Mouse (Mus musculus) kidney, embryonic 15.5 days (tissue): Measurements from ENCODE around the gene Ckap4. TPM values are rescaled to one million over a fixed set of nuclear protein-coding genes. Genes with fewer than 3 reads are reported as not detected.
A peak's percentile ranks its signal among the peaks of the same experiment; 100 is the strongest.

Experiments used
- ATAC-seq: fragments of 200-750 bp; cut with Nextera tagmentation; replicated peaks from 2 replicates; pipeline ENCODE4 v1.8.0; 2017; ENCODE audit warnings: moderate TSS enrichment; ENCODE audit not compliant: low FRiP score
- H3K27ac ChIP-seq: fragments of 300-500 bp; sonication (generic); 2 replicates; pipeline ENCODE4 v1.5.1; 2015; ENCODE audit warnings: mild to moderate bottlenecking, inconsistent platforms
- H3K27me3 ChIP-seq: fragments of 300-500 bp; sonication (generic); 2 replicates; pipeline ENCODE4 v1.6.1; 2015; ENCODE audit warnings: inconsistent platforms
- H3K36me3 ChIP-seq: fragments of 300-500 bp; sonication (generic); 2 replicates; pipeline ENCODE4 v1.6.1; 2015; ENCODE audit warnings: inconsistent platforms
- H3K4me1 ChIP-seq: fragments of 300-500 bp; sonication (generic); 2 replicates; pipeline ENCODE4 v1.6.1; 2015; ENCODE audit warnings: inconsistent platforms
- H3K4me2 ChIP-seq: fragments of 300-500 bp; sonication (generic); 2 replicates; pipeline ENCODE4 v1.6.1; 2015; ENCODE audit warnings: moderate library complexity, mild to moderate bottlenecking, inconsistent platforms
- H3K4me3 ChIP-seq: fragments of 300-500 bp; sonication (generic); replicated peaks from 2 replicates; pipeline ENCODE4 v1.5.1; 2015; ENCODE audit warnings: mild to moderate bottlenecking, inconsistent platforms
- H3K9ac ChIP-seq: fragments of 300-500 bp; sonication (generic); 2 replicates; pipeline ENCODE4 v1.6.1; 2015; ENCODE audit warnings: mild to moderate bottlenecking, inconsistent platforms
- H3K9me3 ChIP-seq: fragments of 300-500 bp; sonication (generic); replicated peaks from 2 replicates; pipeline ENCODE4 v1.6.1; 2016; ENCODE audit warnings: inconsistent platforms
- WGBS: fragments of 180-500 bp; shearing (Covaris S2); methylation state at CpG from one replicate; pipeline ENCODE4 v1.1.7; 2015; ENCODE audit warnings: mixed read lengths; 5-methylcytosine and 5-hydroxymethylcytosine counted together
- polyA plus RNA-seq: library from polyadenylated mRNA; unstranded; fragments of >200 nt; fragmentation: Nextera tagmentation; extraction: Ambion mirVana; gene quantifications from 2 replicates; pipeline ENCODE4 v1.2.1, GENCODE M21; 2015

Gene Ckap4
- polyA plus RNA-seq, 1 experiment from 2014 or later, result 89.9 TPM

GRCm38 (mm10) chr10:84562567-84563554 is 29.0 kb upstream of the Ckap4 start:
- Histone ChIP-seq H3K4me2 (no peak overlapping the region), H3K9me3 (peaks cover 5% of the 10 kb centered on the region; the same call in 1 of the 2 replicates), H3K36me3 (no peaks in the 10 kb centered on the region), H3K27ac (no peak overlapping the region), H3K4me1 (peaks cover 5% of the 10 kb centered on the region; the same call in 1 of the 2 replicates), H3K4me3 (no peak overlapping the region), H3K27me3 (no peaks in the 10 kb centered on the region), H3K9ac (no peak overlapping the region)
- WGBS, result 65% methylated on average over 13 of the region's 13 CpGs
- ATAC-seq, result peak; percentile 80

DNA sequence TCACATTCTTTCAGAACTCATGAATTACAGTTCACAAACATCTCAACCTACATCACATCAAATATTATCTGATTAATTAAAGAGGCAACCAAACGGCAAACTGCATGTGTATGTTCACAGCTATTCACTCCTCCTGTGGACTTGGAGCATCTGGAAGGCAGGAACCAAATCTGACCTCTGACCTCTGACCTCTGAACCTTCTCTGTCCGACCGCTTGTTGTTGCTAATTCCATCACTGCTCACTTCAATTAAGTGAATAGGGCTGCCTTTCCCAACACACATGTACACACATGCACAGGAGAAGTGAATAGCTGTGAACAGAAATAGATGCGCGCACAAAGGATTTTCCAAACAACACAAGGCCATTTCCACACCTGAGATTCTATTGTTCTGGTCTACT is 28.3 kb upstream of the Ckap4 start:
- Histone ChIP-seq H3K4me1 (peaks cover 5% of the 10 kb centered on the region; the same call in 1 of the 2 replicates), H3K36me3 (no peaks in the 10 kb centered on the region), H3K4me2 (no peak overlapping the region), H3K27me3 (no peaks in the 10 kb centered on the region), H3K9me3 (peaks cover 5% of the 10 kb centered on the region; the same call in 1 of the 2 replicates), H3K27ac (no peak overlapping the region), H3K9ac (no peak overlapping the region), H3K4me3 (no peak overlapping the region)
- 69% methylated on average over 5 of the region's 5 CpGs for WGBS
- ATAC-seq, result no peak

DNA sequence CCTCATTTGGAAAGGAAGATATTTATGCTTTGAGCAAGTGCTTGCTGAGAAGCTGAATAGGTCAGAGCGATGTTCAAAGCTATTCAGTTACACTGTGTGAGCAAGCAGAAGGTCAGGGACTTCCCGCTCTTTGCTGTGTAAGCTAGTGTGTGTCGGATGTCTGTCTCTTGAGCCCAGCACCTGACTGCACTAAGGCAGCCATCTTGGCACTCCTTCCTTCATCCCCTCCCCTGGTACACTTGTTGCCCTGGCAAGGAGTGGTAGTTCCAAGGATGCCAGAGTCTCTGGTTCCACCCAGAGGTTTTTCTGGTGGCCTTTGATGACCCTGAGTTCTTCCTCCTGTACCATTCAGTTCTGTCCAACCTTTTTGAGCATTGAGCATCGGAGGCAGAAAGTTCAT is 26.1 kb upstream of the Ckap4 start:
- no peak overlapping the region for H3K4me2 ChIP-seq
- no peak overlapping the region for H3K27ac ChIP-seq
- H3K9me3 ChIP-seq, result peaks cover 5% of the 10 kb centered on the region; the same call in 1 of the 2 replicates
- no peak overlapping the region for H3K9ac ChIP-seq
- ATAC-seq, result no peak
- H3K4me3 ChIP-seq, result no peak overlapping the region
- no peaks in the 10 kb centered on the region for H3K36me3 ChIP-seq
- 76% methylated on average over 4 of the region's 4 CpGs for WGBS
- no peaks in the 10 kb centered on the region for H3K27me3 ChIP-seq
- peaks cover 5% of the 10 kb centered on the region; the same call in 1 of the 2 replicates for H3K4me1 ChIP-seq

DNA sequence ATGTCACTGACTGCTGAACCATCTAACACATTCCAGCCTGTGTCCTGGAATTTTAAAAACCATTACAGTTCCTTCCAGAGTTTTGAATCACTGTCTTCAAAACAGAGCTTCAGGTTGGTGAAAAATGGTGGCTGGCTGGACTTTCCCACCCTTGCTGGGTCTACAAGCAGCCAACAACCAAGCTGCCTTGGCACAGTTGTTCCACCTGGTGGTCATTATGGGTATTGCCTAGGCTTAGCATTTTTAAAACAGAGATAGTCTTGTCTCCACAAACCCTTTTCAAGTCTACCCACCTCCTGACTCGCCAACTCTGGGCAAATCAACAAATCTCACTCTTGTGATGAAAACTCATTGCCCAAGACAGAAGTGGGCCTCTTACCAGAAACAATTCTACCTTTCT is 24.6 kb upstream of the Ckap4 start:
- Histone ChIP-seq H3K4me1 (peaks cover 11% of the 10 kb centered on the region), H3K36me3 (no peaks in the 10 kb centered on the region), H3K9ac (no peak overlapping the region), H3K4me3 (no peak overlapping the region), H3K27me3 (no peaks in the 10 kb centered on the region), H3K4me2 (no peak overlapping the region), H3K27ac (no peak overlapping the region), H3K9me3 (peaks cover 5% of the 10 kb centered on the region; the same call in 1 of the 2 replicates)
- ATAC-seq, result no peak
- WGBS, result 94% methylated on average over 1 of the region's 1 CpGs

DNA sequence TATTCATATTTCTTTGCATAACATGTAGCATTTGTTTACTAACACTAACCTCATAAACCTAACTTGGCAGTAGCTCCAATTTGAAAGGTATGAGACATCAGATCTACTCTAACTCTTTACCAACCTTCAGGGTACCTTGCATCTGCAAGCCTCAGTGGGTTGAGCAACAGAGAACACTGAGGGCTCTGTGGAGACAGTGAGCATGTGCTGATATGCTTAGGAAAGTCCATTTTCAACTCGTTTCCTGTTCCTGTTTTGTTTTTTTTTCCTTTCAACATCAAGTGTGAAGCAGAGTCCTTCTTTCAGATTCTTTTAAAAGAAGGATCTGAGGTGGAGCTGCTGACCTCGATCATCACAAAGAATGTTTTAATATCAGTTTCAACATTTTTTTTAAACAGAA is 22.3 kb upstream of the Ckap4 start:
- Histone ChIP-seq H3K4me1 (peaks cover 6% of the 10 kb centered on the region), H3K36me3 (no peaks in the 10 kb centered on the region), H3K27ac (no peak overlapping the region), H3K4me3 (no peak overlapping the region), H3K27me3 (no peaks in the 10 kb centered on the region), H3K4me2 (no peak overlapping the region), H3K9ac (no peak overlapping the region), H3K9me3 (peaks cover 5% of the 10 kb centered on the region; the same call in 1 of the 2 replicates)
- WGBS, result 82% methylated on average over 2 of the region's 2 CpGs
- no peak for ATAC-seq

DNA sequence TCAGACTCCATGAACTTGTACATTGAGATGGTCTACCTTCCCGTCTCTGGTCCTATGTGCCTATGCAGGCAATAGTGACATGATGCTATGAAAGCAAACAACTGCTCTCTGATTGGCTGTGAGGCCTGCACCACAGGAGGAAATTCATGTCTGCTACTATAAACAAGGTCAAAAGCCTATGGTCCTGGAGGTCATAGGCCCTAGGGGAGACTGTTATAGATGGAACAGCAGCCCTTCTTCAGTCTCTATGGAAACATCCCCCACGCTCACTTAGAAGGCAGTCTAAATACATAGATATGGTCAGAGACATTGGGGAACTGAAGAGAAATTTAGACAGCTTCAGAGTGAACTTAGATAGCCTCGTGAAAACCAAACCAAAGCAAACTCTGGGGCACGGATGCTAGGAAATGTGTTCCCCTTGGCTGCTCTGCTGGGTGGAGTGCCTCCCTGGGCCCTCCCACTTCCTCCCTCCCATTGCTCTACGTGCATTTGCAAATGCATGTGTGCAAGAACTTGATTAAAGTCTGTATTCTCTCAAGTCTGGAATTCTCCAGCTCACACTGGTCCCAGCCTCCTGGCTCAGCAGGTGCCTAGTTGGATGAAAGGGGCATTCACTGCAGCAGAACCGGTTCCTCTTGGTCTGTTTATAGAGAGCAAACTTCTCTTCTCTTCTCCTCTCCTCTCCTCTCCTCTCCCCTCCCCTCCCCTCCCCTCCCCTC is 20.6 kb upstream of the Ckap4 start:
- Histone ChIP-seq H3K9ac (no peak overlapping the region), H3K36me3 (no peaks in the 10 kb centered on the region), H3K9me3 (peaks cover 5% of the 10 kb centered on the region; the same call in 1 of the 2 replicates), H3K4me2 (no peak overlapping the region), H3K27ac (peak overlapping the region; percentile 78), H3K4me3 (no peak overlapping the region), H3K27me3 (no peaks in the 10 kb centered on the region), H3K4me1 (peaks cover 6% of the 10 kb centered on the region)
- WGBS, result 39% methylated on average over 6 of the region's 6 CpGs
- ATAC-seq, result peak; percentile 89

- Histone ChIP-seq H3K9me3 (no peaks in the 10 kb centered on the region), H3K4me3 (no peak overlapping the region), H3K9ac (no peak overlapping the region), H3K27me3 (no peaks in the 10 kb centered on the region), H3K4me1 (peaks cover 6% of the 10 kb centered on the region), H3K27ac (no peak overlapping the region), H3K4me2 (no peak overlapping the region), H3K36me3 (no peaks in the 10 kb centered on the region)
- ATAC-seq, result no peak
- 89% methylated on average over 2 of the region's 2 CpGs for WGBS
These were observed 18.6 kb upstream of the Ckap4 start for GRCm38 (mm10) chr10:84552477-84552876.

DNA sequence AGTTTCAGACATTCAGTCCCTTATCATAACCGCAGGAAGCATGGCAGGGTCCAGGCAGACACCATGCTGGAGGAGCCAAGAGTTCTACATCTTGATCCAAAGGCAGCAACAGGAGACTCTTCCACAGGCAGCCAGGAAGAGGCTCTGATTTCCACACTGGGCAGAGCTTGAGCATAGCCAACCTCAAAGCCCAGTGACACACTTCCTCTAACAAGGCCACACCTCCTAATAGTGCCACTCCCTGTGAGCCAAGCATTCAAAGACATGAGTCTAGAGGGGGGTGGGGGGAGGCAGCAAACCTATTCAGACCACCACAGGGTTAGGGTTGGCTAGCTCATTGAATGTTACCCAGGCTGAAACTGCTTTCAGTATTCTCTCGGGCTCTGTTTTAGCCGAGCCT is 18.0 kb upstream of the Ckap4 start:
- Histone ChIP-seq H3K9me3 (no peaks in the 10 kb centered on the region), H3K36me3 (no peaks in the 10 kb centered on the region), H3K27ac (no peak overlapping the region), H3K4me2 (no peak overlapping the region), H3K4me1 (peaks cover 6% of the 10 kb centered on the region), H3K4me3 (no peak overlapping the region), H3K9ac (no peak overlapping the region), H3K27me3 (no peaks in the 10 kb centered on the region)
- WGBS, result 93% methylated on average over 3 of the region's 3 CpGs
- ATAC-seq, result no peak

DNA sequence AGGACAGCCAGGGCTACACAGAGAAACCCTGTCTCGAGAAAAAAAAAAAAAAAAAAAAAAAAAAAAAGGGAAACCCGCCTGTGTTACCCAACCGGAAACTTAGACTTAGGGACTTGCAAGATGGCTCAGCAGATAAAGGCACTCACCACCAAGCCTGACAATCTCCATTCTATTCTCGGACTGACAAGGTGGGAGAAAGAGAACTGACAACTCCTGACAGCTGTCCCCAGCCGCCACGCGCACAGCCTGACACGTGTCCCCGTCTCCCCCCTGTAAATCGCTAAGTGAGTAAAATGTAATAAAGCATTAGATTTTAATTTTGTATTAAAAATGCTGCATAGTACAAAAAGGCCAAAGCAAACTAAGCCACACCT is 16.0 kb upstream of the Ckap4 start:
- 71% methylated on average over 10 of the region's 10 CpGs for WGBS
- ATAC-seq, result no peak
- no peak overlapping the region for H3K4me3 ChIP-seq

GRCm38 (mm10) chr10:84549146-84549919 is 15.5 kb upstream of the Ckap4 start:
- Histone ChIP-seq H3K9ac (no peak overlapping the region), H3K27ac (no peak overlapping the region), H3K27me3 (no peaks in the 10 kb centered on the region), H3K4me3 (no peak overlapping the region), H3K36me3 (no peaks in the 10 kb centered on the region), H3K4me2 (no peak overlapping the region), H3K4me1 (peaks cover 11% of the 10 kb centered on the region), H3K9me3 (no peaks in the 10 kb centered on the region)
- no peak for ATAC-seq
- 86% methylated on average over 17 of the region's 17 CpGs for WGBS

More for the DNA sequence above, 16.0 kb upstream of the Ckap4 start:
- Histone ChIP-seq H3K4me2 (no peak overlapping the region), H3K9ac (no peak overlapping the region), H3K36me3 (no peaks in the 10 kb centered on the region), H3K9me3 (no peaks in the 10 kb centered on the region), H3K27me3 (no peaks in the 10 kb centered on the region), H3K27ac (no peak overlapping the region), H3K4me1 (peaks cover 12% of the 10 kb centered on the region)

GRCm38 (mm10) chr10:84544841-84545610 is 11.2 kb upstream of the Ckap4 start:
- 44% methylated on average over 7 of the region's 7 CpGs for WGBS
- H3K27ac ChIP-seq, result no peak overlapping the region

More at GRCm38 (mm10) chr10:84544841-84545610, 11.2 kb upstream of the Ckap4 start:
- H3K9ac ChIP-seq, result no peak overlapping the region
- ATAC-seq, result no peak
- no peak overlapping the region for H3K4me3 ChIP-seq
- no peaks in the 10 kb centered on the region for H3K36me3 ChIP-seq
- no peaks in the 10 kb centered on the region for H3K27me3 ChIP-seq
- H3K4me2 ChIP-seq, result no peak overlapping the region
- no peaks in the 10 kb centered on the region for H3K9me3 ChIP-seq
- H3K4me1 ChIP-seq, result peaks cover 8% of the 10 kb centered on the region; the same call in 1 of the 2 replicates
